Mouse (Mus musculus) C2C12 (cell line): ENCODE measurements around the gene Fam13a.

Source experiments
- CEBPB ChIP-seq: IDR thresholded peaks from one replicate; pipeline ENCODE4 v1.6.1; 2011; ENCODE audit warnings: low read depth, mild to moderate bottlenecking, control low read depth, moderate library complexity
- CTCF ChIP-seq: IDR thresholded peaks from one replicate; pipeline ENCODE4 v1.5.1; 2011; ENCODE audit not compliant: control insufficient read depth, insufficient read depth, insufficient read length

- no peak for TF ChIP-seq CTCF
- TF ChIP-seq CEBPB = no peak
Measured at GRCm38 (mm10) chr6:59023455-59024163, 740 bp downstream of the Fam13a start.
